Comparison of ENCODE assay signal across 8 mouse cellular contexts in genomic region chr2:26445666-26446445, GRCm38 (mm10). TPM values are rescaled to one million over a fixed set of nuclear protein-coding genes. Genes with fewer than 3 reads are reported as not detected.
DNase-seq lines count a peak whose midpoint lies in the region; ATAC-seq and TF ChIP-seq lines count a peak whose summit lies in the region.

No protein-coding gene starts in this region.

- peak overlapping the region; percentile 86 for H3K27ac ChIP-seq in spleen, adult 2 months (ENCODE audit: insufficient read depth, low read length)
- H3K27ac ChIP-seq in embryonic facial prominence, embryonic 13.5 days: peak overlapping the region; percentile 88
- peak overlapping the region; percentile 88 for H3K27ac ChIP-seq in kidney, embryonic 16.5 days (ENCODE audit: low read length)
- H3K27ac ChIP-seq in limb, embryonic 15.5 days: peak overlapping the region; percentile 89
- peak overlapping the region; percentile 95 for H3K27ac ChIP-seq in midbrain, embryonic 16.5 days (ENCODE audit: low read length)
- peak overlapping the region; percentile 92 for H3K27ac ChIP-seq in stomach, postnatal 0 days (replicated peaks)

- peaks cover 4% of the 10 kb centered on the region; the same call in 1 of the 2 replicates for H3K4me1 ChIP-seq in spleen, adult 2 months (ENCODE audit: control insufficient read depth, insufficient read depth, insufficient read length)
- peaks cover 32% of the 10 kb centered on the region for H3K4me1 ChIP-seq in embryonic facial prominence, embryonic 13.5 days
- H3K4me1 ChIP-seq in kidney, embryonic 16.5 days (ENCODE audit: insufficient read depth, low read length): peaks cover 29% of the 10 kb centered on the region
- peaks cover 36% of the 10 kb centered on the region for H3K4me1 ChIP-seq in limb, embryonic 15.5 days
- peaks cover 33% of the 10 kb centered on the region for H3K4me1 ChIP-seq in midbrain, embryonic 16.5 days (ENCODE audit: control insufficient read depth, insufficient read depth, low read length)
- peaks cover 7% of the 10 kb centered on the region for H3K4me1 ChIP-seq in stomach, postnatal 0 days (replicated peaks; ENCODE audit: control insufficient read depth, insufficient read depth)

- ATAC-seq in embryonic facial prominence, embryonic 13.5 days (ENCODE audit: insufficient number of reproducible peaks, insufficient read depth, low FRiP score, low TSS enrichment, low read depth): peak; percentile 86
- peak; percentile 93 for ATAC-seq in kidney, embryonic 16.5 days (ENCODE audit: low FRiP score, low TSS enrichment)
- peak; percentile 88 for ATAC-seq in limb, embryonic 15.5 days (ENCODE audit: insufficient number of reproducible peaks, low FRiP score, low TSS enrichment, low read depth)
- ATAC-seq in midbrain, embryonic 16.5 days: peak; percentile 92
- peak; percentile 90 for ATAC-seq in stomach, postnatal 0 days (ENCODE audit: low FRiP score, low TSS enrichment)

- no peaks in the 10 kb centered on the region for H3K27me3 ChIP-seq in spleen, adult 2 months (ENCODE audit: control insufficient read depth, insufficient read depth, low read length)
- no peaks in the 10 kb centered on the region for H3K27me3 ChIP-seq in embryonic facial prominence, embryonic 13.5 days
- no peaks in the 10 kb centered on the region for H3K27me3 ChIP-seq in kidney, embryonic 16.5 days (ENCODE audit: insufficient read depth, low read length)
- no peaks in the 10 kb centered on the region for H3K27me3 ChIP-seq in limb, embryonic 15.5 days
- no peaks in the 10 kb centered on the region for H3K27me3 ChIP-seq in midbrain, embryonic 16.5 days (ENCODE audit: control insufficient read depth, insufficient read depth, low read depth, low read length)
- no peaks in the 10 kb centered on the region for H3K27me3 ChIP-seq in stomach, postnatal 0 days (ENCODE audit: control insufficient read depth, insufficient read depth, low read length)

- H3K36me3 ChIP-seq in spleen, adult 2 months (ENCODE audit: control insufficient read depth, insufficient read depth, low read length): peaks cover 9% of the 10 kb centered on the region
- H3K36me3 ChIP-seq in embryonic facial prominence, embryonic 13.5 days: peaks cover 9% of the 10 kb centered on the region
- peaks cover 10% of the 10 kb centered on the region for H3K36me3 ChIP-seq in kidney, embryonic 16.5 days (ENCODE audit: insufficient read depth, low read length)
- H3K36me3 ChIP-seq in limb, embryonic 15.5 days: peaks cover 10% of the 10 kb centered on the region
- H3K36me3 ChIP-seq in midbrain, embryonic 16.5 days (ENCODE audit: control insufficient read depth, insufficient read depth, low read length): peaks cover 8% of the 10 kb centered on the region; the same call in 1 of the 2 replicates
- peaks cover 6% of the 10 kb centered on the region for H3K36me3 ChIP-seq in stomach, postnatal 0 days (ENCODE audit: control insufficient read depth, insufficient read depth, low read length)

- TF ChIP-seq CTCF in spleen, adult 2 months (IDR thresholded peaks at IDR 0.05; ENCODE audit: extremely low read depth, insufficient read depth, insufficient read length, insufficient replicate concordance): no peak
- peak; percentile 50 for TF ChIP-seq CTCF in stomach, postnatal 0 days (IDR thresholded peaks at IDR 0.05; ENCODE audit: low read depth)

- WGBS in spleen, adult 2 months: 1% methylated on average over 44 of the region's 44 CpGs
- WGBS in embryonic facial prominence, embryonic 13.5 days: under 1% methylated on average over 44 of the region's 44 CpGs
- under 1% methylated on average over 44 of the region's 44 CpGs for WGBS in kidney, embryonic 16.5 days
- WGBS in limb, embryonic 15.5 days: under 1% methylated on average over 44 of the region's 44 CpGs
- WGBS in midbrain, embryonic 16.5 days: under 1% methylated on average over 44 of the region's 44 CpGs
- WGBS in stomach, postnatal 0 days: under 1% methylated on average over 44 of the region's 44 CpGs

- peak overlapping the region; percentile 73 for H3K4me3 ChIP-seq in spleen, adult 2 months (ENCODE audit: extremely low read depth, insufficient read depth, insufficient read length)
- peak overlapping the region; percentile 95 for H3K4me3 ChIP-seq in embryonic facial prominence, embryonic 13.5 days
- H3K4me3 ChIP-seq in kidney, embryonic 16.5 days (ENCODE audit: low read length): peak overlapping the region; percentile 68
- peak overlapping the region; percentile 75 for H3K4me3 ChIP-seq in limb, embryonic 15.5 days
- peak overlapping the region; percentile 59 for H3K4me3 ChIP-seq in midbrain, embryonic 16.5 days (ENCODE audit: low read depth, low read length)
- peak overlapping the region; percentile 54 for H3K4me3 ChIP-seq in stomach, postnatal 0 days (ENCODE audit: low read depth, low read length)

- peak overlapping the region; percentile 92 for H3K4me2 ChIP-seq in embryonic facial prominence, embryonic 13.5 days
- H3K4me2 ChIP-seq in kidney, embryonic 16.5 days (replicated peaks; ENCODE audit: low read depth, low read length): peak overlapping the region; percentile 92
- H3K4me2 ChIP-seq in limb, embryonic 15.5 days: peak overlapping the region; percentile 85
- H3K4me2 ChIP-seq in midbrain, embryonic 16.5 days (ENCODE audit: low read length): peak overlapping the region; percentile 88
- H3K4me2 ChIP-seq in stomach, postnatal 0 days (replicated peaks; ENCODE audit: low read depth): peak overlapping the region; percentile 72

- no peak for TF ChIP-seq POLR2A in spleen, adult 2 months (IDR thresholded peaks at IDR 0.05; ENCODE audit: low read depth, low read length)

- H3K9ac ChIP-seq in embryonic facial prominence, embryonic 13.5 days: peak overlapping the region; percentile 83
- H3K9ac ChIP-seq in kidney, embryonic 16.5 days (replicated peaks; ENCODE audit: low read length): peak overlapping the region; percentile 78
- peak overlapping the region; percentile 38 for H3K9ac ChIP-seq in limb, embryonic 15.5 days
- H3K9ac ChIP-seq in midbrain, embryonic 16.5 days (ENCODE audit: low read depth, low read length): peak overlapping the region; percentile 74
- H3K9ac ChIP-seq in stomach, postnatal 0 days (ENCODE audit: low read length): peak overlapping the region; percentile 71

- DNase-seq in spleen, adult 2 months (ENCODE audit: low read depth in 1 of 2, low spot score in 2 of 2): peak in 1 of 2 experiments; percentile 88
- no peak for DNase-seq in spleen, adult 12 weeks (ENCODE audit: low spot score)
- DNase-seq in heart, adult 9 months (ENCODE audit: low spot score in 2 of 2): peak; percentile 96 to 97
- DNase-seq in stomach, postnatal 0 days (ENCODE audit: low spot score): peak; percentile 94

- no peak for TF ChIP-seq EP300 in stomach, postnatal 0 days (optimal IDR thresholded peaks at IDR 0.05)

- H3K9me3 ChIP-seq in embryonic facial prominence, embryonic 13.5 days: no peaks in the 10 kb centered on the region
- no peaks in the 10 kb centered on the region for H3K9me3 ChIP-seq in kidney, embryonic 16.5 days (ENCODE audit: low read length)
- H3K9me3 ChIP-seq in limb, embryonic 15.5 days: no peaks in the 10 kb centered on the region
- H3K9me3 ChIP-seq in midbrain, embryonic 16.5 days (replicated peaks; ENCODE audit: control insufficient read depth, low read length, poor library complexity, severe bottlenecking): no peaks in the 10 kb centered on the region
- no peaks in the 10 kb centered on the region for H3K9me3 ChIP-seq in stomach, postnatal 0 days (ENCODE audit: control insufficient read depth, low read length)

RNA-seq across cellular contexts. Expression of gene Sec16a, which starts 0.8 kb away (rescaled TPM):
- 65.2 and 74.3 TPM in 2 replicates for polyA plus RNA-seq in spleen, adult 2 months (2012; rRNA removed)
- polyA plus RNA-seq in embryonic facial prominence, embryonic 13.5 days (2015; fragmentation: Nextera tagmentation; extraction: Ambion mirVana): 22.7 and 27.9 TPM in 2 replicates
- 27.6 and 28.6 TPM in 2 replicates for polyA plus RNA-seq in kidney, embryonic 16.5 days (2015; fragmentation: Nextera tagmentation; extraction: Ambion mirVana)
- polyA plus RNA-seq in limb, embryonic 15.5 days (2015; fragmentation: Nextera tagmentation; extraction: Ambion mirVana): 26.2 and 30.5 TPM in 2 replicates
- polyA plus RNA-seq in midbrain, embryonic 16.5 days (2015; fragmentation: Nextera tagmentation; extraction: Ambion mirVana): 18.7 and 20.4 TPM in 2 replicates
- polyA plus RNA-seq in stomach, postnatal 0 days (2015; fragmentation: Nextera tagmentation; extraction: Ambion mirVana): 10.6 and 11.7 TPM in 2 replicates

RNA-seq across cellular contexts. Expression of gene Inpp5e, which starts 36.9 kb away (rescaled TPM):
- 22.8 and 26.1 TPM in 2 replicates for polyA plus RNA-seq in spleen, adult 2 months (2012; rRNA removed)
- polyA plus RNA-seq in embryonic facial prominence, embryonic 13.5 days (2015; fragmentation: Nextera tagmentation; extraction: Ambion mirVana): 24.2 and 24.5 TPM in 2 replicates
- 24.9 and 26.6 TPM in 2 replicates for polyA plus RNA-seq in kidney, embryonic 16.5 days (2015; fragmentation: Nextera tagmentation; extraction: Ambion mirVana)
- 17.1 and 19.6 TPM in 2 replicates for polyA plus RNA-seq in limb, embryonic 15.5 days (2015; fragmentation: Nextera tagmentation; extraction: Ambion mirVana)
- 26.9 and 27.6 TPM in 2 replicates for polyA plus RNA-seq in midbrain, embryonic 16.5 days (2015; fragmentation: Nextera tagmentation; extraction: Ambion mirVana)
- polyA plus RNA-seq in stomach, postnatal 0 days (2015; fragmentation: Nextera tagmentation; extraction: Ambion mirVana): 6.3 and 7.7 TPM in 2 replicates

RNA-seq across cellular contexts. Expression of gene Pmpca, which starts 56.7 kb away (rescaled TPM):
- 17.6 and 21.2 TPM in 2 replicates for polyA plus RNA-seq in spleen, adult 2 months (2012; rRNA removed)
- polyA plus RNA-seq in embryonic facial prominence, embryonic 13.5 days (2015; fragmentation: Nextera tagmentation; extraction: Ambion mirVana): 92.3 and 98.7 TPM in 2 replicates
- polyA plus RNA-seq in kidney, embryonic 16.5 days (2015; fragmentation: Nextera tagmentation; extraction: Ambion mirVana): 122 TPM in 2 replicates
- 91.1 and 95.2 TPM in 2 replicates for polyA plus RNA-seq in limb, embryonic 15.5 days (2015; fragmentation: Nextera tagmentation; extraction: Ambion mirVana)
- polyA plus RNA-seq in midbrain, embryonic 16.5 days (2015; fragmentation: Nextera tagmentation; extraction: Ambion mirVana): 90.0 and 96.5 TPM in 2 replicates
- polyA plus RNA-seq in stomach, postnatal 0 days (2015; fragmentation: Nextera tagmentation; extraction: Ambion mirVana): 53.3 and 55.4 TPM in 2 replicates

RNA-seq across cellular contexts. Expression of gene Entr1, which starts 56.7 kb away (rescaled TPM):
- 60.1 and 70.5 TPM in 2 replicates for polyA plus RNA-seq in spleen, adult 2 months (2012; rRNA removed)
- polyA plus RNA-seq in embryonic facial prominence, embryonic 13.5 days (2015; fragmentation: Nextera tagmentation; extraction: Ambion mirVana): 142 and 153 TPM in 2 replicates
- polyA plus RNA-seq in kidney, embryonic 16.5 days (2015; fragmentation: Nextera tagmentation; extraction: Ambion mirVana): 125 and 127 TPM in 2 replicates
- 111 and 121 TPM in 2 replicates for polyA plus RNA-seq in limb, embryonic 15.5 days (2015; fragmentation: Nextera tagmentation; extraction: Ambion mirVana)
- polyA plus RNA-seq in midbrain, embryonic 16.5 days (2015; fragmentation: Nextera tagmentation; extraction: Ambion mirVana): 175 and 182 TPM in 2 replicates
- 52.6 and 58.9 TPM in 2 replicates for polyA plus RNA-seq in stomach, postnatal 0 days (2015; fragmentation: Nextera tagmentation; extraction: Ambion mirVana)
